Mouse (Mus musculus): ENCODE measurements at regions not wholly inside any gene's neighbourhood (a gene's known extent, or its start where the extent isn't known, plus 50 kb on each side); places are given as distances from the start of the nearest gene placed in this dataset.

- no peaks in the 10 kb centered on the region for H3K9me3 ChIP-seq (ENCODE audit: low read depth, low read length)
- H3K4me3 ChIP-seq (ENCODE audit: low read depth, low read length), result no peak overlapping the region
- DNase-seq, result no peak
- H3K4me2 ChIP-seq, result no peak overlapping the region
- H3K4me1 ChIP-seq (ENCODE audit: insufficient read depth), result no peaks in the 10 kb centered on the region
- WGBS, result 72% methylated on average over 9 of the region's 9 CpGs
- H3K36me3 ChIP-seq (ENCODE audit: insufficient read depth), result no peaks in the 10 kb centered on the region
- no peak for TF ChIP-seq CTCF (IDR thresholded peaks at IDR 0.05; ENCODE audit: low read depth)
- no peak overlapping the region for H3K27ac ChIP-seq (ENCODE audit: low read depth)
- H3K9ac ChIP-seq, result no peak overlapping the region
- ATAC-seq (ENCODE audit: insufficient read depth), result no peak
- no peaks in the 10 kb centered on the region for H3K27me3 ChIP-seq (ENCODE audit: insufficient read depth, low read length)
Observed at GRCm38 (mm10) chr3:140645785-140646388, 566.3 kb downstream of the Pdha2 start.

GRCm38 (mm10) chr3:140619885-140620284, 592.3 kb downstream of the Pdha2 start:
- Histone ChIP-seq H3K9ac (no peak overlapping the region), H3K36me3 (ENCODE audit: insufficient read depth) (no peaks in the 10 kb centered on the region), H3K4me3 (ENCODE audit: low read depth, low read length) (no peak overlapping the region), H3K27ac (ENCODE audit: low read depth) (no peak overlapping the region), H3K27me3 (ENCODE audit: insufficient read depth, low read length) (no peaks in the 10 kb centered on the region), H3K4me2 (no peak overlapping the region), H3K4me1 (ENCODE audit: insufficient read depth) (no peaks in the 10 kb centered on the region), H3K9me3 (ENCODE audit: low read depth, low read length) (no peaks in the 10 kb centered on the region)
- WGBS, result 76% methylated on average over 3 of the region's 3 CpGs
- ATAC-seq (ENCODE audit: insufficient read depth), result no peak
- no peak for TF ChIP-seq CTCF (IDR thresholded peaks at IDR 0.05; ENCODE audit: low read depth)
- DNase-seq, result no peak
